Mouse (Mus musculus): Measurements from ENCODE around the gene Nfatc2ip.

DNA sequence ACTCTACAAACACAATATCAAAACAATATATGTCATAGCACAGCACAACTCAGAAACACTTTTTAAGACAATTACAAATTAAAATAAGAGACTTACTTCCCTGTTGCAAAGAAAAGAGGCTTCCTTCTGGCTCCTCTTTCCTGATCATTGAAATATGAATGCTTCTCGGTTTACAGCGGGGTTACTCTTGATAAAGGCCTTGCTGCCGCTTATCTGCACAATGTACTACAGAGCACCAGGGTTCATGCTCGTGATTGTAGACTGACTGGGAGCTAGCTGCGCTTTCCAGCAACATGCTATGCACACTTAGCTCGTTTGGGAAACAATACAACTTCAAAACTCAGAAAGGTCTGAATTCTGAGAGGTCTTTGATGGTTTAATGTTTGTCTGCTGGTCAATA, 684 bp upstream of the Nfatc2ip start:
- TF ChIP-seq CTCF (IDR thresholded peaks at IDR 0.05; ENCODE audit: low read depth) (no peak), EP300 (optimal IDR thresholded peaks at IDR 0.05) (no peak)

Measured in stomach, postnatal 0 days (tissue).